Mouse (Mus musculus): ENCODE results near the gene Psma5. TPM values are rescaled to one million over a fixed set of nuclear protein-coding genes. Genes with fewer than 3 reads are reported as not detected.

The Psma5 gene
- total and polyA plus RNA-seq, 2 experiments from 2014 or later: 134 to 239 TPM

DNA sequence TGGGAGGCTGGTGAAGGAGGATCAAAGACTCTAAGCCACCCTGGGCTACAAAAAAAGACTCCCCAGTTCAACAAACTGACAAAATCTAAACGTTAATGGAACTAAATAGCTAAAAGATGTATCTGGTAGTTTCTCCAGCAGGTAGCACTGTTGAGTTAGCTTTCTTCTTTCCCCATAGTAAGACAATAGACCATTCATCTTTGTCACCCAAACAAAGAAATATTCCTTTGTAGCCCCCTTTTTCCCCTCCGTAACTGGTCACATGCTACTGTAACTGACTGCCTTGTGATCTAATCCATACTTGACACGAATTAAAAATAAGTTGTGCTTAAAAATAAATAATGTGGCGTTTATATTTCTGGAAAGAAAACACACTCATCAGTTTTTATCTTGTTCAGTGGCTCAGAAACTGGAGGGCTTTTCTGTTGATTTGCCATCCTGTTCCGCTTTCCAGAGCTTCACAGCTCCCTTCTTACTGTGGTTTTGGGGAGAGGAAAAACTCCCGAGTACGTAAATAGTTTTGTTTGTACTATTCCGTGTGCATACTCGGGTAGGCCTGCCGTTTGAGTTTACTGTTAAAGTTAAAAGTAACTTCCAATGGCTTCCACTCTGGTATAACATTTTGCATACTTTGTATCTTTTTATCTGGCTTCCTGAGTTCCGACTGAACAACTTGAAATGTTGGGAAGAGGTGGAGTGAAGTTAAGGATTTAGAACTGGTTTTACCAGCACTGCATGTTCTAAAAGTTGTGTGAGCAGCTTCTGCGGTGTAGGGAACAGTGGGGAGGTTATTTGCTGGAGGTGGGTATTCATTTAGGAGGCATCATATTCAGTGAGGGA lies 25.9 kb downstream of the Psma5 start:
- peak overlapping the region; percentile 77 for H3K4me2 ChIP-seq (ENCODE audit: low read depth)
- peak overlapping the region; percentile 83 for H3K27ac ChIP-seq (ENCODE audit: low read depth, low read length)
- peak; percentile 76 for TF ChIP-seq CTCF (IDR thresholded peaks at IDR 0.05; ENCODE audit: low read depth)
- H3K27me3 ChIP-seq (ENCODE audit: insufficient read depth, low read length): no peaks in the 10 kb centered on the region
- ATAC-seq (peak; percentile 15; the same call in 1 of the 2 replicates), DNase-seq (peak; percentile 82)
- H3K4me1 ChIP-seq (ENCODE audit: insufficient read depth): peaks cover 34% of the 10 kb centered on the region
- peak overlapping the region; percentile 92 for H3K4me3 ChIP-seq (ENCODE audit: low read depth, low read length)
- peaks cover 12% of the 10 kb centered on the region; the same call in 1 of the 2 replicates for H3K36me3 ChIP-seq (ENCODE audit: insufficient read depth)
- H3K9me3 ChIP-seq (ENCODE audit: low read length): no peaks in the 10 kb centered on the region
- H3K9ac ChIP-seq: peak overlapping the region; percentile 88
- WGBS: 19% methylated on average over 12 of the region's 12 CpGs

DNA sequence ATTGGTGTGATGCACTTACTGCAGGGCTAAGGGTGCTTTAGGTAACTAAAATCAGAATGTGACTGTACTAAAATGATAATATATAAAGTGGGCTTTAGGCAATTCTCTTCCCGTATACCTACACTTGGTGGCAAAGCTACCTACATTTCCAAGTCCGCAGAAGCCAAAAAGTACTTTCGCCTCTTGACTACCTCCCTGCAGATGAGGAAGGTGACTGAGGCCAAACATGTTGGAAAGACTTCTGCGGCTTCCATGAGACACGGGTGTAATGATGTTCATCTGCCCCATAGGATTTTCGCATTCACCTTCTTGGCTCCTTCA lies 26.5 kb downstream of the Psma5 start:
- no peak for TF ChIP-seq CTCF (IDR thresholded peaks at IDR 0.05; ENCODE audit: low read depth)
- Histone ChIP-seq H3K27me3 (ENCODE audit: insufficient read depth, low read length) (no peaks in the 10 kb centered on the region), H3K27ac (ENCODE audit: low read depth, low read length) (peak overlapping the region; percentile 83), H3K4me3 (ENCODE audit: low read depth, low read length) (peak overlapping the region; percentile 92), H3K4me1 (ENCODE audit: insufficient read depth) (peaks cover 39% of the 10 kb centered on the region), H3K4me2 (ENCODE audit: low read depth) (peak overlapping the region; percentile 77), H3K9ac (peak overlapping the region; percentile 88), H3K9me3 (ENCODE audit: low read length) (no peaks in the 10 kb centered on the region), H3K36me3 (ENCODE audit: insufficient read depth) (peaks cover 7% of the 10 kb centered on the region; the same call in 1 of the 2 replicates)
- 11% methylated on average over 6 of the region's 6 CpGs for WGBS
- ATAC-seq (no peak), DNase-seq (no peak)

GRCm38 (mm10) chr3:108283781-108284601 lies 27.3 kb downstream of the Psma5 start, which contains the start of gene Sort1:
Gene Sort1 (plus strand): TSS chr3:108284082.
- H3K9ac ChIP-seq: peak within 1 kb of the TSS; percentile 88
- peak within 1 kb of the TSS; percentile 92 for H3K4me3 ChIP-seq (ENCODE audit: low read depth, low read length)
- H3K4me2 ChIP-seq (ENCODE audit: low read depth): peak within 1 kb of the TSS; percentile 77
- DNase-seq (peak; percentile 97), ATAC-seq (peak; percentile 98)
- no peaks in the 10 kb centered on the region for H3K27me3 ChIP-seq (ENCODE audit: insufficient read depth, low read length)
- TF ChIP-seq CTCF (IDR thresholded peaks at IDR 0.05; ENCODE audit: low read depth): 0 out of 2 replicates have a peak, but pooled peaks have one; percentile 2
- peaks cover 45% of the 10 kb centered on the region for H3K4me1 ChIP-seq (ENCODE audit: insufficient read depth)
- H3K9me3 ChIP-seq (ENCODE audit: low read length): no peaks in the 10 kb centered on the region
- H3K36me3 ChIP-seq (ENCODE audit: insufficient read depth): 0 out of 2 replicates have a peak, but pooled peaks cover 1% of the 10 kb centered on the region
- under 1% methylated on average over 84 of the region's 109 CpGs for WGBS
- peak within 1 kb of the TSS; percentile 83 for H3K27ac ChIP-seq (ENCODE audit: low read depth, low read length)

DNA sequence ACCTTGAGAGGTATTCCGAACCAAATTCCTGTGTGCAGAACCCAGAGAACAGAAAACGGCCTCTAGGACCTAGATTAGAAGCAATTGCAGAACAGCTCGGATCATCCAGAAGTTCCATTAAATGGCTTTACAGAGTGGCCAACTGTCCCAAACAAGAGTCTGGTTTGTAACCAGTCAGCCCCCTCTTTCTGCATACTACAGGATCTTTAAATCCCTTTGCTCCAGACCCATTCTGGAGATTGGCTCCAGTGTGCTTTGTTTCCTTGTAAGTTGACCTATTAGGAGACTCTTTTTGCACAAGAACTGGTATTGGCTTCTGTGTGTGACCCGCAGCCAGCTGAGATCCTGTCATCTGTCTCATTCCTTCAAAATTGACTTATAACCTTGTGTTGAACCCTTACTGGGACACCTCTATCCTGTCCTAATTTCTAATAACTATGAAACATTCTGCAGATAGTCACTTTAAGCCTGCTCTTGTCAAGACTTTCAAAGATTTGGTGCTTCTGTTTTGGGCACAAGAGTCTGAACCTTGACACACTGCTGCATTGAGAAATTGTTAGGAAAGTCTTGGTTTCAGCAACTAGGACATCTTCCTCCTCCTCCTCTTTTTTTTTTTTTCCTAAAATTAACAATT lies 28.5 kb downstream of the Psma5 start:
- DNase-seq: no peak
- H3K4me2 ChIP-seq (ENCODE audit: low read depth): peak overlapping the region; percentile 77
- ATAC-seq: no peak
- no peak overlapping the region for H3K27ac ChIP-seq (ENCODE audit: low read depth, low read length)
- peaks cover 47% of the 10 kb centered on the region for H3K4me1 ChIP-seq (ENCODE audit: insufficient read depth)
- no peaks in the 10 kb centered on the region for H3K36me3 ChIP-seq (ENCODE audit: insufficient read depth)
- H3K9me3 ChIP-seq (ENCODE audit: low read length): no peaks in the 10 kb centered on the region
- TF ChIP-seq CTCF (IDR thresholded peaks at IDR 0.05; ENCODE audit: low read depth): no peak
- H3K9ac ChIP-seq: peak overlapping the region; percentile 88
- 44% methylated on average over 4 of the region's 4 CpGs for WGBS
- no peaks in the 10 kb centered on the region for H3K27me3 ChIP-seq (ENCODE audit: insufficient read depth, low read length)
- H3K4me3 ChIP-seq (ENCODE audit: low read depth, low read length): peak overlapping the region; percentile 92

- Histone ChIP-seq H3K4me3 (ENCODE audit: low read depth, low read length) (peak overlapping the region; percentile 92; the same call in 1 of the 2 replicates), H3K4me1 (ENCODE audit: insufficient read depth) (peaks cover 48% of the 10 kb centered on the region), H3K9me3 (ENCODE audit: low read length) (no peaks in the 10 kb centered on the region), H3K27me3 (ENCODE audit: insufficient read depth, low read length) (no peaks in the 10 kb centered on the region), H3K9ac (0 out of 2 replicates have a peak overlapping the region, but pooled peaks have one; percentile 31), H3K36me3 (ENCODE audit: insufficient read depth) (peaks cover 2% of the 10 kb centered on the region; the same call in 1 of the 2 replicates), H3K4me2 (ENCODE audit: low read depth) (peak overlapping the region; percentile 77), H3K27ac (ENCODE audit: low read depth, low read length) (peak overlapping the region; percentile 45)
- TF ChIP-seq CTCF (IDR thresholded peaks at IDR 0.05; ENCODE audit: low read depth): no peak
- no peak for DNase-seq
- no peak for ATAC-seq
- WGBS: 49% methylated on average over 14 of the region's 14 CpGs
These were observed 30.1 kb downstream of the Psma5 start for GRCm38 (mm10) chr3:108286671-108287439.

Data from forebrain, postnatal 0 days (tissue).